Mouse (Mus musculus): Measurements from ENCODE around the gene Cuedc2.

Cuedc2 gene

GRCm38 (mm10) chr19:46321101-46321943 lies 17.2 kb downstream of the Cuedc2 start:
- no peak for DNase-seq (ENCODE audit: extremely low read depth, low read depth)

DNA sequence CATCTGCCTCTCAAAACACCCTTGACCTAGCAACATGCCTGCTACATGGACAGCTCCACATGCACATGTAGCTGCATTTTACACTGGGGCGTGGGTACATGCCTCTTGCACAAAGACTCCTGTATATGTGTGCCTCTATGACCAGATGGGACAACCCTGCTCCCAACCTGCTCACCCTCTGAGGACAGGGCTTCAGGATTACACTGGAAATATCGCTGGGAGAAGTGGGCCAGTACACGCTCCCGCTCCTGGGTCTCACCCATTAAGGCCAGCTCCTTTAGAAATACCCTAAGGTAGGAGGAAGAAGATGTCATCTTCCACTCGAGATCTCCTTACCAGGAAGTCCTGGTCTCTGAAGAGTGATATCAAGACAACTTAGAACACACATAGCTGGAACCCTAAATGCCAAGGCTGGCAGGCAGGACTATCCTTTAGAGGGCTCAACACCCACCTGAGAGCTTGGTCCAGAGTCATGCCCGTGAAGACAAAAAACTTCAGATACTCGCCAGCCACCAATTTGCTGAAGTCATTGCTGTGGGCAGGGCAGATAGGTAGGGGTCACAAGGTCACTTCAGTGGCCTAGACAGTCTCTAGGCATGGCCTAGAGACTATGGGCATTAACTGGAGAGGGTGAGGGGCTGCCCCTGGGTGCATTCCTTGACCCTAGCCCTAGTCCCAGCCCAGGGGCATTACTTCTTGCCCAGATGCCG lies 18.3 kb downstream of the Cuedc2 start:
- DNase-seq (ENCODE audit: extremely low read depth, low read depth): no peak

- no peak for DNase-seq (ENCODE audit: extremely low read depth, low read depth)
Observed at GRCm38 (mm10) chr19:46318586-46319378, 19.7 kb downstream of the Cuedc2 start.

DNA sequence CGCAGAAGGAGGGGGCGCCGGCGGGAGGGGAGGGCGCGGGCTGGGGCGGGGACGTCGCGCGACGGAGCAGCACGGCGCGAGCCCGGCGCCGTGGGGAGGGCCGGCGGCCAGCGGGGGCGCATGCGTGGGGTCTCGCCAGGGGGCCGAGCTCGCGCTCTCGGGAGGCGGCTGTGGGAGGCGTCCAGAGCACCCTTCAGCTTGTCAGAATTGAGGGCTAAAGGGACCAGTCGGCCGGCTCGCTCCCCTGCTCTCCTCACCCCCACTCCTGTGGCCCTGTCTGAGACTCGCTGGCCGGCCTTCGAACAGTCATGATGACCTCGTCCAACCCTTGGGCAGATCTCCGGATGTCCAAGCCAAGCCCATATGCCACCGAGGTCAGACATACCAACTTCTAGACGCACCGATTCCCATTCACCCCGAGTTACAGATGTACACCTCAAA lies 20.5 kb downstream of the Cuedc2 start:
- DNase-seq (ENCODE audit: extremely low read depth, low read depth): no peak

DNA sequence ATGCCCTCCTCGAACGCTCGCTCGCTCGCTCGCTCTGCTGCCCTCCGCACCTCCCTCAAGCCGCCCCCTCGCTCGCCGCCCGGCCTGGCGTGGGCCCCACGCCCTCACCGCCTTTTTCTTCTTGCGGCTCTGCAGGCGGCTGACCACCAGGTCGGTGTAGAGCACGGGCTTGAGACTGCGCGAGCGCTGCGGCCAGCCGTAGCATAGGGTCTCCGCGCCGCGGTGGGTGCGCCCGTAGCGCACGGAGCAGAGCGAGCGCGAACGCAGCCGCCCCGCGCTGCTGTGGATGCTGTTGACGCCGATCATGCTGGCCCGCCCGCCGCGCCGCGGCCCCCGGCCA lies 21.0 kb downstream of the Cuedc2 start:
- no peak for DNase-seq (ENCODE audit: extremely low read depth, low read depth)

- no peak for DNase-seq (ENCODE audit: extremely low read depth, low read depth)
Observed at GRCm38 (mm10) chr19:46316846-46317545, 21.5 kb downstream of the Cuedc2 start.

GRCm38 (mm10) chr19:46315752-46316610 lies 22.5 kb downstream of the Cuedc2 start:
- no peak for DNase-seq (ENCODE audit: extremely low read depth, low read depth)

DNA sequence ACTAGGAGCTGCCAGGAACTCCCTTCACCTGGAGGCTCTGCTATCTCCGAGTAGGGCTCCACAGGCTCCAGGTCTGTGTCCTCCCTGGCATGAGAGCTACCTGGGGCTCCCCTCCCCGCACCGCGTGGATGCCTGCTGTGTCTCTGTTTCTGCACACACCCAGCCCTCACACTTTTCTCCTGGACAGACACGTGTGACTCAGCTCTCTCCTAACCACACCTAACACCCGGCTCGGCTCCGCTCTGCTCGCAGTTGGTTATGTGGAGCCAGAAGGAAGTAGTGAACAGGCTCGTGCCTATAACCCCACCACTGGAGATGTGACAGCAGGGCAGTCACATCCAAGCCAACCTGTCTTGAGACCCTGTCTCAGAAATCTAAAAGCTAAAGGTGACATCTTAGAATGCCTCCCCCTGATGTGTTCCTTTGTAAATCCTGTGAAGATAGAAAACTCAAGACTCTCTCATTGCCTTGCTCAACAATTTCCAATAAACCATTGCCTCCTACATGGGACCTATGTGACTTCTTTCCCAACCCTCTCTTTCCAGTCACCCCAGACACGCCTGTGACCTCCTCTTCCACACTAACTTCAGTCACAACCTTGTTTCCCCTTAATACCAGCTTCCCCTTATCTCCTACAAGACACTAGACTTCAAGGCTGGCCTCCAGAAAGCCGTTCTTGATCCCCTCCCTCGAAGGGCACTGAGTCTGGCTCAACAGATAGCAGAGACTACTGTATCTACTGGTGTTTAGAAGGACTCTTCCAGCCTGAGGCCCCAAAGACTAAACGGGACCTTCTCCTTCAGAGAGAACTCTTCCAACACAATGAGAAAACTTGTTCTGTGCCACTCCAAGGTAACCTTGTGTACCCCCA lies 23.4 kb downstream of the Cuedc2 start:
- DNase-seq (ENCODE audit: extremely low read depth, low read depth): peak; percentile 97

DNA sequence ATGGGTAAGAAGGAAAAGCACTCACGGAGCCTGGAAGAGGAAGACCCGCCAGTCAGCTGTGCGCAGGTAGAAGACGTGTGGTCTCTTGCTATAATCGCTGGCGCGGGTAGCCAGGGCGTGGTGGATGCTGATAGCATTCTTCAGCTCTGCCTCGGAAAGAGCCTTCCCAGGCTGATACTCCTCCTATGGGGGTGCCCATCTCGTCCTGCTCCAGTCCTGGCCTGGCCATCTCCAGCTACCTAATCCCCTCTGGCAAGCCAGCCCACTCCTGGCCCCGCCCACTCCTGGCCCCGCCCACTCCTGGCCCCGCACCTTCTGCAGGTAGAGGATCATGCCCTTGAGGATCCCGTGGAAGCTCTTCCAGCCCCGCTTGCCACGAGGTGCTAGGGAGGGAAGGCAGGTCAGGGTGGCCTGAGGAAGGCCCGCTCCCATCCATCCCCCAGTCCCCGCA lies 24.3 kb downstream of the Cuedc2 start:
- no peak for DNase-seq (ENCODE audit: extremely low read depth, low read depth)

DNA sequence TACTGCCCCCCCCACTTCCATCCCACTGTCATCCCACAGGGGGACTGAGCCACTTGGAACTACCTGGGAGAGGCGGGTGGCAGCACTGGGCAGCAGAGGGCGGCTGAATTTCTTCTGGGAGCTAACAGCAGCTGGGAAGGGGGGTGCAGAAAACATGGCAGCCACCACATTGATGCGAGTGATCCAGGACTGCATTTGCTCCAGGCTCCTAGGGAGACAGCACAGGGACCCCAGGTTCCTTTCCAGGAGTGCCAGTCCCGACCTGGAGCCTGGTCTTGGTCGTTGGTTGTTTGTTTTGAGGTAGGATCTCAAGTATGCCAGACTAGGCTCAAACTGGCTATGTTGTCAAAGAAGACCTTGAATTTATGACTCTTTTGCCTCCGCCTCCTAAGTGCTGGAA lies 24.9 kb downstream of the Cuedc2 start:
- DNase-seq (ENCODE audit: extremely low read depth, low read depth): no peak

GRCm38 (mm10) chr19:46313116-46313515 lies 25.4 kb downstream of the Cuedc2 start:
- no peak for DNase-seq (ENCODE audit: extremely low read depth, low read depth)

GRCm38 (mm10) chr19:46312566-46312965 lies 25.9 kb downstream of the Cuedc2 start:
- DNase-seq (ENCODE audit: extremely low read depth, low read depth): no peak

DNA sequence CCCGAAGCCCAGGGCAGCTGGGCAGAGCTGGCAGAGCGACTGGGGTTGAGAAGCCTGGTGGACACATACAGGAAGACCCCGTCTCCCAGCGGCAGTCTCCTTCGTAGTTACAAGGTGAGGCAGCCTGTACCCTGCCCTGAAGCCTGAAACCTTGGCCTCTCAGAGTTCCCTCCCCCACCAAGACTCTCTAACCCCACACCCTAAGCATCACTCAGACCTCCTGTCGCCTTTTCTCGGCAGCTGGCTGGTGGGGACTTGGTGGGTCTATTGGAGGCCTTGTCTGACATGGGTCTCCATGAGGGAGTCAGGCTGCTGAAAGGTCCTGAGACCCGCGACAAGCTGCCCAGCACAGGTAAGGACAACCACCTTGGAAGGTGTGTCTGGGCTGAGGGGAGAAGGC lies 27.2 kb downstream of the Cuedc2 start:
- no peak for DNase-seq (ENCODE audit: extremely low read depth, low read depth)

- DNase-seq (ENCODE audit: extremely low read depth, low read depth): no peak
Observed at GRCm38 (mm10) chr19:46310312-46310865, 28.1 kb downstream of the Cuedc2 start.

DNA sequence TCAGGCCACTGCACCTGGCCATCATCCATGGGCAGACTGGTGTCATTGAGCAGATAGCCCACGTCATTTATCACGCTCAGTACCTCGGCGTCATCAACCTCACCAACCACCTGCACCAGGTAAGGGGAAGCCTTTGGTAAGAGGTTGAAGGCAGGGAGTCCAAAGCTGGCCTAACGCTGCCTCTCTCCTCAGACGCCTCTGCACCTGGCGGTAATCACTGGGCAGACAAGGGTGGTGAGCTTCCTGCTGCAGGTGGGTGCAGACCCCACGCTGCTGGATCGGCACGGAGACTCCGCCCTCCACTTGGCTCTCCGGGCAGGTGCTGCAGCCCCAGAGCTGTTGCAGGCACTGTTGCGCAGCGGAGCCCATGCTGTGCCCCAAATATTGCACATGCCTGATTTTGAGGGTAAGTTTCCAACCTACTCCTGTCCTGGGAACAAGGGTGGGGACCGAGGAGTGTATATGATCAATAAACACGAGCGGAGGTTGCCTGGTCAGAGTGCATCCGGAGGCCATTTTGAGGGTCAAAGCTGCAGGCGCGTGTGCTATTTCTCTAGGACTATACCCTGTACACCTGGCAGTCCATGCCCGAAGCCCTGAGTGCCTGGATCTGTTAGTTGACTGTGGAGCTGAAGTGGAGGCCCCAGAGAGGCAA lies 28.7 kb downstream of the Cuedc2 start:
- no peak for DNase-seq (ENCODE audit: extremely low read depth, low read depth)

DNA sequence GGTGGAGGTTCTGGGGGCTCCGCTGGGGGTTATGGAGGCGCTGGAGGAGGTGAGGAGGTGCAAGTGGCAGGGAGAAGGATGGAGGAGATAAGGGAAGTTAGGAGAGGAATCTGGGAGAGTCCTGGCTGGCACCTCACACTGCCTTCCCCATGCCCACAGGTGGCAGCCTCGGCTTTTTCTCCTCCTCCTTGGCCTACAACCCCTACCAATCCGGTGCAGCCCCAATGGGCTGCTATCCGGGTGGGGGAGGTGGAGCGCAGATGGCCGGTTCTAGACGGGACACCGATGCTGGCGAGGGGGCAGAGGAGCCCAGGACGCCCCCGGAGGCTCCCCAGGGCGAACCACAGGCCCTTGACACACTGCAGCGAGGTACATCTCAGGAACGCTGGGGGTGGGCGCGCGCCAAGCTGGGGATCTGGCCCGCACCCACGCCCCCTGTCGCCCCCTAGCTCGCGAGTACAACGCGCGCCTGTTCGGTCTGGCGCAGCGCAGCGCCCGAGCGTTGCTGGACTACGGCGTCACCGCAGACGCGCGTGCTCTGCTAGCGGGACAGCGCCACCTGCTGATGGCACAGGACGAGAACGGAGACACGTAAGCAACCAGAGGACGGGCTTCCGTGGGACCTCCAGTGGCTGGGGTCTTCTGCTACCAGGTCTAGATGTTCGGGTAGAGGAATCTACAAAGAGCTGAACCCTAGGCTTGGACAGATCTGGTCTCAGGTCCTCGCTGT lies 29.6 kb downstream of the Cuedc2 start:
- peak; percentile 68 for DNase-seq (ENCODE audit: extremely low read depth, low read depth)

- no peak for DNase-seq (ENCODE audit: extremely low read depth, low read depth)
Observed at GRCm38 (mm10) chr19:46308303-46308702, 30.2 kb downstream of the Cuedc2 start.

GRCm38 (mm10) chr19:46307781-46308180 lies 30.7 kb downstream of the Cuedc2 start:
- no peak for DNase-seq (ENCODE audit: extremely low read depth, low read depth)
